ENCODE assay signal across 8 mouse cellular contexts in genomic region chr14:13961401-13962112, GRCm38 (mm10). TPM values are rescaled to one million over a fixed set of nuclear protein-coding genes. Genes with fewer than 3 reads are reported as not detected.
DNase-seq lines count a peak whose midpoint lies in the region; ATAC-seq and TF ChIP-seq lines count a peak whose summit lies in the region.

Gene Atxn7 (plus strand): TSS chr14:13961440.
Gene Thoc7 (minus strand): TSS chr14:13961852.

- peak; percentile 33 for DNase-seq in CH12.LX (ENCODE audit: extremely low read depth)
- peak; percentile 35 for DNase-seq in brain, adult 2 months (ENCODE audit: low read depth, low spot score)
- DNase-seq in kidney, postnatal 10 days = peak; percentile 65
- DNase-seq in liver, postnatal 0 days = peak; percentile 70
- peak; percentile 53 for DNase-seq in thymus, postnatal 0 days (ENCODE audit: low spot score)

- no peak within 1 kb of the TSS; the same call in 1 of the 2 replicates for H3K27ac ChIP-seq in CH12.LX (ENCODE audit: insufficient read depth, low read depth)
- H3K27ac ChIP-seq in heart, embryonic 14.5 days (replicated peaks in 1 of 2; ENCODE audit: control insufficient read depth in 1 of 2, insufficient read depth in 1 of 2, low read depth in 2 of 2, low read length in 2 of 2) = peak within 1 kb of the TSS; percentile 47 to 80
- H3K27ac ChIP-seq in liver, postnatal 0 days (ENCODE audit: low read depth) = peak within 1 kb of the TSS; percentile 91
- peak within 1 kb of the TSS; percentile 90 for H3K27ac ChIP-seq in neural tube, embryonic 13.5 days (replicated peaks)

- H3K36me3 ChIP-seq in CH12.LX (replicated peaks in 1 of 2; ENCODE audit: control insufficient read depth in 1 of 2, insufficient read depth in 1 of 2, low read length in 1 of 2) = peaks cover 0 to 16% of the 10 kb centered on the region in 2 experiments
- no peaks in the 10 kb centered on the region for H3K36me3 ChIP-seq in heart, embryonic 14.5 days (ENCODE audit: control insufficient read depth, insufficient read depth, low read length)
- H3K36me3 ChIP-seq in liver, postnatal 0 days (replicated peaks; ENCODE audit: insufficient read depth, low read length) = no peaks in the 10 kb centered on the region
- H3K36me3 ChIP-seq in neural tube, embryonic 13.5 days = no peaks in the 10 kb centered on the region

- H3K4me3 ChIP-seq in CH12.LX (replicated peaks in 1 of 3; ENCODE audit: low read depth in 2 of 3, low read length in 2 of 3, poor library complexity in 1 of 3) = peak within 1 kb of the TSS; percentile 73 to 90 (median 85)
- H3K4me3 ChIP-seq in heart, embryonic 14.5 days (ENCODE audit: control insufficient read depth in 1 of 2, insufficient read depth in 1 of 2, low read depth in 1 of 2, low read length in 2 of 2) = peak within 1 kb of the TSS; percentile 92 to 96
- peak within 1 kb of the TSS; percentile 95 for H3K4me3 ChIP-seq in liver, postnatal 0 days (ENCODE audit: low read depth, low read length)
- H3K4me3 ChIP-seq in neural tube, embryonic 13.5 days = peak within 1 kb of the TSS; percentile 73

- no peak for TF ChIP-seq RAD21 in CH12.LX (IDR thresholded peaks at IDR 0.05; ENCODE audit: low read depth, low read length)

- in situ Hi-C loops in CH12.LX (cut with MboI; ENCODE audit: low pct_ligation_motif_present, low pct_unique_long_range_greater_than_20kb, low sequenced_read_pairs) = no loop called here

- dilution Hi-C loops in CH12.LX (cut with MboI; ENCODE audit: extremely low pct_ligation_motif_present, extremely low pct_unique_long_range_greater_than_20kb, low sequenced_read_pairs) = no loop called here

- peak within 1 kb of the TSS; percentile 96 for H3K9ac ChIP-seq in CH12.LX (ENCODE audit: insufficient read depth, low read depth)
- peak within 1 kb of the TSS; percentile 99 for H3K9ac ChIP-seq in heart, embryonic 14.5 days (ENCODE audit: low read length)
- peak within 1 kb of the TSS; percentile 99 for H3K9ac ChIP-seq in liver, postnatal 0 days (replicated peaks)
- peak within 1 kb of the TSS; percentile 91 for H3K9ac ChIP-seq in neural tube, embryonic 13.5 days

- peaks cover 0 to 22% of the 10 kb centered on the region in 2 experiments; a peak in 2 of 4 replicates for H3K4me1 ChIP-seq in CH12.LX (ENCODE audit: control insufficient read depth in 1 of 2, insufficient read depth in 2 of 2)
- peaks cover 6 to 16% of the 10 kb centered on the region in 2 experiments for H3K4me1 ChIP-seq in heart, embryonic 14.5 days (ENCODE audit: control insufficient read depth in 2 of 2, insufficient read depth in 2 of 2, low read length in 2 of 2)
- H3K4me1 ChIP-seq in liver, postnatal 0 days (ENCODE audit: insufficient read depth) = peaks cover 26% of the 10 kb centered on the region
- H3K4me1 ChIP-seq in neural tube, embryonic 13.5 days (replicated peaks) = peaks cover 29% of the 10 kb centered on the region

- no peak for TF ChIP-seq CTCF in CH12.LX (conservative IDR thresholded peaks at IDR 0.05 in 1 of 2, IDR thresholded peaks at IDR 0.05 in 1 of 2; ENCODE audit: low read depth in 2 of 2, low read length in 2 of 2)
- TF ChIP-seq CTCF in liver, postnatal 0 days (IDR thresholded peaks at IDR 0.05; ENCODE audit: low read depth) = no peak

- 4% methylated on average over 53 of the region's 56 CpGs for WGBS in heart, embryonic 14.5 days
- WGBS in liver, postnatal 0 days (ENCODE audit: insufficient replicate concordance) = 5% methylated on average over 19 of the region's 56 CpGs
- 5% methylated on average over 36 of the region's 56 CpGs for WGBS in neural tube, embryonic 13.5 days

- peak; percentile 31 for ATAC-seq in erythroid progenitor cell, adult 5-6 weeks (replicated peaks; ENCODE audit: low FRiP score, poor library complexity, severe bottlenecking)
- ATAC-seq in heart, embryonic 14.5 days (ENCODE audit: insufficient number of reproducible peaks, insufficient read depth, low FRiP score, low read depth) = peak; percentile 68
- peak; percentile 79 for ATAC-seq in liver, postnatal 0 days
- ATAC-seq in neural tube, embryonic 13.5 days (ENCODE audit: low read depth) = peak; percentile 72

- peak within 1 kb of the TSS; percentile 84 for H3K4me2 ChIP-seq in CH12.LX (ENCODE audit: insufficient read depth, low read depth, poor library complexity, severe bottlenecking)
- peak within 1 kb of the TSS; percentile 83 for H3K4me2 ChIP-seq in heart, embryonic 14.5 days (ENCODE audit: low read length)
- H3K4me2 ChIP-seq in liver, postnatal 0 days (ENCODE audit: low read depth, low read length) = peak within 1 kb of the TSS; percentile 73
- H3K4me2 ChIP-seq in neural tube, embryonic 13.5 days = peak within 1 kb of the TSS; percentile 71

- no peaks in the 10 kb centered on the region for H3K9me3 ChIP-seq in CH12.LX (replicated peaks; ENCODE audit: low read length)
- no peaks in the 10 kb centered on the region for H3K9me3 ChIP-seq in heart, embryonic 14.5 days (ENCODE audit: control insufficient read depth, low read length)
- H3K9me3 ChIP-seq in liver, postnatal 0 days (ENCODE audit: low read length) = no peaks in the 10 kb centered on the region
- no peaks in the 10 kb centered on the region for H3K9me3 ChIP-seq in neural tube, embryonic 13.5 days

- no peak; the same call in 1 of the 2 replicates for TF ChIP-seq POLR2A in CH12.LX (IDR thresholded peaks at IDR 0.05; ENCODE audit: low read depth, low read length)

- H3K79me2 ChIP-seq in CH12.LX (replicated peaks; ENCODE audit: control insufficient read depth, extremely low read depth, insufficient read depth, poor library complexity, severe bottlenecking) = peaks cover 30% of the 10 kb centered on the region

- H3K27me3 ChIP-seq in CH12.LX (replicated peaks) = no peaks in the 10 kb centered on the region
- H3K27me3 ChIP-seq in heart, embryonic 14.5 days (ENCODE audit: control insufficient read depth, insufficient read depth, low read length) = peaks cover 3% of the 10 kb centered on the region; the same call in 1 of the 2 replicates
- H3K27me3 ChIP-seq in liver, postnatal 0 days (ENCODE audit: insufficient read depth, low read length) = no peaks in the 10 kb centered on the region
- H3K27me3 ChIP-seq in neural tube, embryonic 13.5 days = no peaks in the 10 kb centered on the region

- TF ChIP-seq EP300 in CH12.LX (IDR thresholded peaks at IDR 0.05; ENCODE audit: low read length) = no peak
- TF ChIP-seq EP300 in liver, postnatal 0 days (IDR thresholded peaks at IDR 0.05; ENCODE audit: low read depth) = no peak

TF ChIP-seq in CH12.LX, 34 proteins besides CTCF, POLR2A, EP300 and RAD21:
- 0 out of 2 replicates have a peak, but pooled peaks have one; percentile 25 for TF ChIP-seq NRF1 (IDR thresholded peaks at IDR 0.05; ENCODE audit: low read depth, low read length)
- TF ChIP-seq SIN3A (IDR thresholded peaks at IDR 0.05; ENCODE audit: low read length) = peak; percentile 32; the same call in 1 of the 2 replicates
- TF ChIP-seq KAT2A (IDR thresholded peaks at IDR 0.05; ENCODE audit: insufficient replicate concordance, low read length) = no peak

RNA-seq across cellular contexts. Expression of gene Atxn7, which starts in this region (rescaled TPM):
- total RNA-seq in CH12.LX (2012; rRNA removed) (2.0 and 2.3 TPM in 2 replicates), CH12.LX (2014; rRNA removed) (2.1 and 2.7 TPM in 2 replicates)
- 5.6 and 6.6 TPM in 2 replicates for polyA plus RNA-seq in CH12.LX (2012; ENCODE audit: insufficient read length, low read depth)
- total RNA-seq in erythroid progenitor cell, adult 5-6 weeks (2015; ENCODE audit: low replicate concordance) = 6.5 and 18.4 TPM in 2 replicates
- total RNA-seq in erythroid progenitor cell, adult 5-6 weeks (2017; ENCODE audit: low replicate concordance) = 14.2 and 37.3 TPM in 2 replicates
- polyA plus RNA-seq in heart, embryonic 14.5 days (2014; fragmentation: Nextera tagmentation; extraction: Ambion mirVana) = 5.5 and 5.6 TPM in 2 replicates
- 2.0 and 2.1 TPM in 2 replicates for polyA plus RNA-seq in liver, postnatal 0 days (2015; fragmentation: Nextera tagmentation; extraction: Ambion mirVana)
- 2.8 and 4.4 TPM in 2 replicates for polyA plus RNA-seq in neural tube, embryonic 13.5 days (2015; fragmentation: Nextera tagmentation; extraction: Ambion mirVana)
- 2.6 and 4.3 TPM in 2 replicates for polyA plus RNA-seq in thymus, postnatal 0 days (2015; fragmentation: Nextera tagmentation; extraction: Ambion mirVana)

RNA-seq across cellular contexts. Expression of gene Thoc7, which starts in this region (rescaled TPM):
- total RNA-seq in CH12.LX (2012; rRNA removed) = 98.6 and 104 TPM in 2 replicates
- 209 and 218 TPM in 2 replicates for total RNA-seq in CH12.LX (2014; rRNA removed)
- polyA plus RNA-seq in CH12.LX (2012; ENCODE audit: insufficient read length, low read depth) = 162 and 209 TPM in 2 replicates
- total RNA-seq in erythroid progenitor cell, adult 5-6 weeks (2015; ENCODE audit: low replicate concordance) = 139 and 171 TPM in 2 replicates
- total RNA-seq in erythroid progenitor cell, adult 5-6 weeks (2017; ENCODE audit: low replicate concordance) = 116 and 149 TPM in 2 replicates
- polyA plus RNA-seq in heart, embryonic 14.5 days (2014; fragmentation: Nextera tagmentation; extraction: Ambion mirVana) = 186 and 190 TPM in 2 replicates
- 113 and 123 TPM in 2 replicates for polyA plus RNA-seq in liver, postnatal 0 days (2015; fragmentation: Nextera tagmentation; extraction: Ambion mirVana)
- 205 and 227 TPM in 2 replicates for polyA plus RNA-seq in neural tube, embryonic 13.5 days (2015; fragmentation: Nextera tagmentation; extraction: Ambion mirVana)
- 235 TPM in 2 replicates for polyA plus RNA-seq in thymus, postnatal 0 days (2015; fragmentation: Nextera tagmentation; extraction: Ambion mirVana)
